Mouse (Mus musculus) testis, postnatal 10 days (tissue): ENCODE measurements around the gene Ddx17.

Experiments
- DNase-seq: peaks from one replicate; pipeline ENCODE4 v3.0.0; 2021; ENCODE audit warnings: low spot score

Gene Ddx17

DNA sequence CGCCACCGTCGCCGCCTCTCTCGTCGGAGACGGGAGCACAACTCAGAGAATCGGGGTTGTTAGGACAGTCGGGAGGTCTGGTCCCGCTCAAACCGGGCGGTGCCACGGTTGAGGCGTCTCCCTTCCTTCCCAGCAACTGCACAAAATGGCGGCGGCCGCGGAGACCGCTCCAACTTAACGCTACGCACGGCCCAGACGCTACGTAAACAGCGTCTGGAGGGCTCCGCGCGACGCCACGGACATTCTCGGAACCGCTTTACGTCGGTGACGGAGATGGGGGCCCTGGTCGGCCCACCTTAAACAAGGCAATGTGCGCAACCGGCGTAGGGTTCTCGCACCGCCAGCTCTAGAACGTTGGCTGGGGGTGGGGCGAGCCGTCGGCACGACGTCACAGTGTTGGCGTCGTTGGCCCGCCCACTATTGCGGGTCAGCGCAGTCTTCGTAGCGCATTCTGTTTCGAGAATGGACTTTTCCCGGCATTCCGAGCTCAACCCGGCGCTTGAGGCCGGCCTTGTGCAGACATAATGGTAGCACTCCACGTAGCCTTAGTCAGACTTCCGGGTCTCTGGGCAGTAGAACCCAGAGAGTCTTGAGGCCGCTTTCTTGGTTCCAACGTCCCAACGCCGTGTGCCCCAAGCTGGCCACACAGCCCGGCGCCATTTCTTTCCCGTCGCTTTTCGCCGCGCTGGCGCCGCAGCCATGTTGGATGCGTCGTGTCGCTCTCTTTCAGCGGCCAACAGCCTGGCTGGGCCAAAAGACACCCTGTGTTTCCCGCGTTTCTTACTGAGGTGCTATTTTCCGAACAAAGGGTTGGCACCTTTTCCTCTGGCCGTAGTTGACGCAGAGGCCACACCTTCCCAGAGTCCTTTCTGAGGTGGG, at the start of gene Ddx17:
TSS of gene Ddx17 (minus strand) at position 332 of the 879 bp plus-strand sequence.
- DNase-seq: peak; percentile 99

DNA sequence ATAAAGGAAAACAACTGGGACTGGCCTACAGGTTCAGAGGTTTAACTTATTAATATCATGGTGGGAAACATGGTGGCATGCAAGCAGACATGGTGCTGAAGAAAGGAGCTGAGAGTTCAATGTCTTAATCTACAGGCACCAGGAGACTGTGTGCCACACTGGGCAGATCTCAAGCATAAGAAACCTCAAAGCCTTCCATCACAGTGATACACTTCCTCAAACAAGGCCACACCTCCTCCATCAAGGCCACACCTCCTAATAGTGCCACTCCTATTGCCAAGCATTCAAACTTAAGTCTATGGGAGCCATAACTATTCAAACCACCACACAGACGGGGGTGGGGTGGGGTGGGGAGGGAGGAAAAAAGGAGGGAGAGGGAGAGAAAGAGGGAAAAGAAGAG, 35.0 kb upstream of the Ddx17 start:
- no peak for DNase-seq

DNA sequence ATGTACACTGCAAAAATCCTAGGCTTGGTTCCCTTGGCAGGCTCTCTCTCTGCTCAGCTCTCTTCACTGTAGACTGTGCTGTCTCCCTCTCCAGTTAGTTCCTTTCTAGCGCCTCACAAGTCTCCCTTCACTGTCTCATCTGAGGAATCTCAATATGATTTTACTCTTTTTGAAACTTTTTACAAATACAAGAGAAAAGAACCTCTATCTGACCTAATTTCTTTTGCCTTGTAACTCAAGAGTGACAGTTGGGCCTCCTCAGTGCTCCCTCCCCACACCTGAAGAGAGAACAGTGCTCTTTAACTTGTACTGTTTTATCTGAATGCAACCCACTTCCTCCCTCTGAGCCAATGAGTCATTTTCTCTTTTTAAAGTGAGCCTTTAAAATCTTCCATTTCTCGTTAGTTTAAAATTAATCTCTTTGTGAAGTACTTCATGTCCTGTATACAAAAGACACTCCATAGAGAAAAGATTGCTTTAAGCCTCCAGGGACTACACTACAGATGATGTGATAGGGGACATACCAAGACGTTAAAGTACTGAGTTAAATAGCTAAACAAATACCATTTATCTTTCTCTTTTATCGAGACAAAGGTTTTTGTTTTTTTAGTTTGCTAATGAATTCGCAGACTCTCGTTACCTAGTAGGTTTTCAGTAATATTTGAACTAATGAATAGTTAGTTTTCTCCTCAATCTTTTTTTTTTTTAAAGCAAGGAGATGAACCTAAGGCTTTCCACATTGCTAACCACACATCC, 31.3 kb upstream of the Ddx17 start:
- DNase-seq: no peak

DNA sequence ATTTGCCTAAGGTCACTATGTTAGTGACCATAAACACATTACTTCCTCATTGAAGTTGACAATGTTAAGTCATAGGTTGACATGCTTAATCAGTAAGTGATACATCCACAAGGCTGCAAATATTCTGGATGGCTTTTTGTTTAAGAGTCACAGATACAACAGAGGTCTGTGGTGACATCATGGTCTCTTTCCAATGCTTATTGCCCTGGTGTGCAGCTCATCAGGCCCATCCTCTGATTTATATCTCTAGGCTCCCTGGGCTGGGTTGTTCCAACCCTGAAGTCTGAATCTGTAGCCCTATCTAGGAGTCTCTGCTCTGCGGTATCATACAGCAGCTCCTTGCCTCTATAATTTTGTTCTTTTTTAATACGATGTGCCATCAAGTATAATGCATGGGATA, 30.4 kb upstream of the Ddx17 start:
- DNase-seq: no peak

DNA sequence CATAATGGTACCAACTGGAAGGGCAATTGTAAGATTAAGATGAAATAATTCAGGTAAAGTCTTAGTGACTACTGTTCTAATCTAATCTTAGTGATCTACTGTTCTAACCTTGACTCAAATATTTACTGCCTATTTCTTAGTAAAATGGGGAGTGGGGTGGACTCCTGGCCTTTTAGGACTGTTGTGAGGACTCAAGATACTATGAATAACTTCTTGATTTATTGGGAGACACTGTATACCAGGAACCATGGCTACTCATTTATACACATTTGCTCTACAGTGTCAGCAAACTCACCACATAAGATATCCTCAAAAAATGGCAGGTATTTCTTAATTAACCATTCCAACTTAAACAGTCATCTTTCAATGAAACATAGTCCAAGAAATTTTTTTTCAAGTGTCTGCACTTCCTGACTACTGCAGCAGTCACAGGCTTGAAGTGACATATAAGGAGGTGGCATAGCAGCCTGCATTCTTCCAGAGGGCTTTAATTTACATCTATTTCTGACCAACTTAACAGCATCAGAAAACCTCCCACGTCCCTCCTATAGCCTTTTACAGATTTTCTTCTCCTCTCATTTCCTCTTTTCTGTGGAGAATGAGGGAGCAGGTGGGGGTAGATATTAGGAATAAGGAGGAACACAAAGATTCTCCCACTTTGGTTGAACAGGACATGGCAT, 29.1 kb upstream of the Ddx17 start:
- no peak for DNase-seq

DNA sequence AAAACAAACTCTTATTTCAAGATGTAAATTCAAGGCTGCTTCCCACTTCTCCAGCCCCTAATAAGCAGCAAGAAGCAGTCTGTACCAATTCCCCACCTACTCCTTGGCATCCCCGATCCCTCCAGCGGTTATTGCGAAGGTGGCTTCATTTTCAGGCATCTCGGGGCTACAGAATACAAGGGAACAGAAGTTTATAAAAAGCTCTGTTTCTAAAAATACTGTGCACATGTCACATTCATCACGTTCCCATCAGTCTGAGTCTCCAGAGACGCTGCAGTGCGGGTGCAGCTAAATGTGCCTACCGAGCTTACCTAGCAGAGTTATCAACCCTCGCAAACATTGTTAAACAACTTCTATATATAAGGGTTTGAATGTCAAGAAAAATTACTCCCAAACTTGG, 15.9 kb upstream of the Ddx17 start:
- peak; percentile 17 for DNase-seq

DNA sequence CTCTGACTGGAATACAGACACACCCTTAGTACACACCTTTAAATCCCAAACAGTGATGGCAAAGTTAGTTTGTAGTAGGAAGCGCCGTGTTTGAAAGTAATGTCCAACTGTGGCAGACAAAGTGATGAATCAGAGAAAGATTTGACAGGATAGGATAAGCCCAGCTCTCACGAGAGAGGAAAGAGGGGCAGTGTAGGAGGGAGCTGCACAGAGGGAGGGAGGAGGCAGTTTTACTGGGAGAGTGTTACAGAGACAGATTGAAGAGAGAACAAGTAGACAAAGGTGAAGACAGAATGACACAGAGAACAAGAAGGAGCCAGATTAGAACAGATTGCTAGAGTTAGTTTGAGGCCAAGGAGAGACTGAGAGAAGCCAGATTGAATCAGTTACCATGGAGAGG, 13.1 kb upstream of the Ddx17 start:
- no peak for DNase-seq

DNA sequence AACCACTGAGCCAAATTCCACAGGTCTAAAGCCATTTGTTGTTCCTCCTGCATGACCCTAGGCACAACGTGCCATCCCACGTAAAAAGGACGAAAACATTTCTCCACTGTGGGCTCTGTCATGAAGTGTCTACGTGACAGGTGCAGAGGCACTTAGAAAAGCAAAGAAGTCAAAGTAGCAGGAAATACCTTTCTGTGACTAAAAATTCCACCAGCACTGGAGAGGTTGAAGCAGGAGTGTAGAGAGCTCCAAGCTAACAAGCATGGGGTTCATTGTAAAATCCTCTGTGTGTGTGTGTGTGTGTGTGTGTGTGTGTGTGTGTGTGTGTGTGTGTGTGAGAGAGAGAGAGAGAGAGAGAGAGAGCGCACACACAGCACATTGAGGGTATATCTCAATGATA, 6.0 kb upstream of the Ddx17 start:
- DNase-seq: no peak

DNA sequence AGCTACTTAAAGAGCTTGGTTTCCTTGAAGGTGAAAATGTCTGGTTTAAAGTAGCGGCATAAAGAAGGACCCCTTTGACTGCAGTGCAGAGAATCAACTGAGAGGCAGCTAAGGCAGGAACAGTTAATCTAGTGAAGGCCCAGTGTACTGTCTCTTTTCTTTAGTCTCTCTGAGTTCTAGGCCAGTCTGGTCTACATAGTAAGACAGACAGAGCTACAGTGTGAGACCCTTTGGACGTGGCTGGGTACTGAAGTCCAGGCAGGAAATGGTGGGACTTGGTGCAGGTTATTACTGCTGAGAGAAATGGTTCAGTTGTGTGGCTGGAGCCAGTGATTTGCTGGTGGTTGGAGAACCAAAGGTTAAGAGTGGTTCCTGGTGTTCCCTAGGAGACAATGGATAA, 1.7 kb upstream of the Ddx17 start:
- no peak for DNase-seq

DNA sequence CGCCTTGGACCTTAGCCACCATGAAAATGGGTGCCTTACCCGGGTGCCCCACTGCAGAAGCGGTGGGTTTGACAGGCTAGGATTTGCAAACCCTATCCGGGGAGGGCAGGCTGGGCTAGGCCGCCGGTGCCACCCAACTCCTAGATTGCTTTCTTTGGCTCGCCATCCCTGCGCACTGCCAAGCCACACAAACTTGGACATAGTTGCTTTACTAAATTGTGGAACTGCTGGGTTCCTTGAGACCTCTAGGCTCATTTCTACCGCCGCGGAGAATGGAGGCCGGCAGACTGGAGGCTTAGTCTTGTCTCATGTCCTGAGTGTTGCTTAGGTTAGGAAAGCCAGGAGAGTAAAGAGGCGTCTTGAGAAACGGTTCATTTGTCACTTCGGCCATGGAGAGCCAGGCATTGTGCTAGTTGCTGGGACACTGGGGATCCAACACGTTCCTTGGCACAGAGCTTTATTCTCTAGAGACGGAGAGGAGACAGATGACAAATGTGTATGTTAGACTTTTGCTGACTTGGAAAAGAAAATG, 814 bp upstream of the Ddx17 start:
- no peak for DNase-seq

DNA sequence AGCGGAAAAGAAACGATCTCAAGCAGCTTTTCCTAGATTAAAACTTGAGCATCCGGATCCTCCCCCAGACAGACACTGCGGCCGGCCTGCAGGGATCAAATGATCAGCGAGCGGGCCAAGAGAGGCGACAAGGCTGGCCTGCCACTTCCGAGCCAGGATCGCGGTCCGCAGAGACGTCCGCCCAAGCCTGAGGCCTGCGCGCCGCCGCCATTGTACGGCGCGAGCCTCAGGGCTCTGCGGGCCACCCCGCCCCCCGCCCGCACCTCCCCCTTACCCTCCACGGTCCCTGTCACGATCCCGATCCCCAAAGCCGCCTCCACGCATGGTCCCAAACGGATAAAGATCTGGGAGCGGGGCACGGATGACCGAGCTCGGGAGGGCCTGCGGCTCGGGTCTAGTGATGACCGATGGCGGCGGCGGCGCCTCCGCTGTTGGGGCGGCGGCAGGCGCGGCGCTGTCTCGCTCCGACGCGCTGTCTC, 581 bp downstream of the Ddx17 start:
- DNase-seq: peak; percentile 83

DNA sequence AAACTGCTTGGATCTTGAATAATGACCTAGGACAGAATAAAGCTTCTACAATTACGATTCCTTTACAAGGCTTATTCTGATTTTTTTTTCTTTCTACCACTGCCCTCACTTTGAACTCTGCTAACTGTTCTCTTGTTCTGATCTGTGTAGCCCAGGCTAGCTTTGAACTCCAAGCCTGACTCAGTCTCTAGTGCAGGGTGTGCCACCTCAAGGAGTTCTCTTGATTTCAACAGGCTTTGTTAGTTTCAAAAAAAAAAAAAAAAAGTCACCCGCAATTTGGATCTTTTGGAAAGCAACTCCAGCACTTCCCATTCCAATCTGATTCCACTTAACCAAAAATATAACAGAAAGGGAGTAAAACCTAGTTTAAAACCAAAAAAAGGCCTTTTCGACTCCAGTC, 1.0 kb downstream of the Ddx17 start:
- no peak for DNase-seq

DNA sequence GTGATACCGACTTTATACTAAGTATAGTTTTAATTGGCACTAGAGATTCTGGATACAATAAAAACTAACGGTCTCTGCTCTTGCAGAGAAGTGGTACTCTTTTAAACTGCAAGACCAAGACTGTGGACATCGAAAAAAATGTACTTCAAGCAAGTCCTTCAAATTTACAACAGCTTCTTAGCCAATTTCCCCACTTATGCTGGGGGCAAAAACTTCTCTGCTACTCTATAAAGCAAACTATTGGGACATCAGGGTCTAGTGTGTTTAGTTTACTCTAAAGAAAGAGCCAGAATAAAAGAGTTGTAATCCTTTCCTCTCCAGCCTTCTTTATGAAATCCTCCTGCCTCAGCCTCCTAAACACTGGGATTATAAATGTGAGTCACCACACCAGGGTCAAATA, 2.6 kb downstream of the Ddx17 start:
- no peak for DNase-seq

DNA sequence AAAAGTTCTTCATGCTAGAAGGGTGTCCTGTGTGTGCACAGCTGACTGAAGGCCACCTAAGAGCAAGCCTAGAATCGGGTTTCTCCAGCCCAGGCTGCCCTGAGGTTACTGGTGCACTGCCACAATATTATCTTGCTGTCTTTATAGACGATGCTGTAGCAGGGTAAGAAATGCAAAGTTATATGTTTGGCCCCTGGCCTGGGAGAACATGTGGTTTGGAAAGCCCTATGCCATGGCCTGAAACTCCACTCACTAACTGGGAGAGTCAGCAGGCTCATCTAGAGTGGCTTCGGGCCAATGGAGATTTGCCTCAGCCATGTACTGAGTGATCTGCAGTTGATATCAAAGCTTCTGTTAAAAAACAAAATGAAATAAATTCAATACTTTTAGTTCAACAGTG, 12.7 kb downstream of the Ddx17 start:
- DNase-seq: no peak

DNA sequence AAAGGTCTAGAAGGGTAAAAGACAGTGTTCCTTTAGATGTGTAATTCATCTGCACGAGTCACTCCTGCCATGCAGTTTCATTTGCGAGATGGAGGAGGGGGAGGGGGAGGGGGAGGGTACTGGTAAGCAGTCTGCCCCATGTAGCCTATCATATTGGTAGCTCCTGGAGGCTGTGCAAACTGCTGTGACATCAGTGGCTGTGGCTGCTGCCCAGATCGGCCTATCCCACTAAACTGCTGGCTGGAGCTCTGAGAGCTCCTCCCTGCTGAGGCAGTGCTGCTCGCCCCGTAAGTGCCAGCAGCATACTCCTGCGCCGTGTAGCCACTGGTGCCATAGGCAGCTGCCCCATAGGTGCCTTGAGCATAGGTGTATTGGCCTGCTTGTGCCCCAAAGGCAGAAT, 16.6 kb downstream of the Ddx17 start:
- no peak for DNase-seq

DNA sequence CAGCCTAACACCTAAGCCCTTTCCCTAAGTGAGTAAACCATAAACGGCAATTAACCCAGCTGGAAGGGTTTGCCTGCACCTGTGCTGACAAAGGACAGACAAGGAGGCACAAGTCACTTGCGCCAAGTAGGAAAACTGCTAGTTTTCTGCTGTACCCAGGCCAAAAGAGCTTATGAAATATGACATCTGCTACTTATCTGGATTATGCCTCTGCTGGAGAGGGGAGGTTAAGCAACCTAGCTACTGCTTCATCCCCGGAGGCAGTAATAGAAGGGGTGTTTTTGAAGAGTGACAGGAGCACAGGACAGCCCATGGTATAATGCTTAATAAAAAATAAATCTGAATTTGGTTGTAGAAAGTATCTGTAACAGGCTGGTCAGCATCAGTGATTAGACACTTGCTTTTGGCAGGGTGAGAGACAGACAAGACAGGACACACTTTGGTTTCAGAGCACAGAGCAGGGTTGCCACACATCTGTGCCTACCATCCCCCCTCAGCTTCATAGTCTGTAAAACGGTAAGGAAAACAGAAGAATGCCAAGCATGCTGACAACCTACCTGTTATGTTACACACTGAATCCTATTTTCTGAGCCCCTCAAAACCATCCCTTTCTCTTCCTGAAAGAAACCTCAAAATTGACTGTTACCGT, 18.4 kb downstream of the Ddx17 start:
- DNase-seq: no peak

DNA sequence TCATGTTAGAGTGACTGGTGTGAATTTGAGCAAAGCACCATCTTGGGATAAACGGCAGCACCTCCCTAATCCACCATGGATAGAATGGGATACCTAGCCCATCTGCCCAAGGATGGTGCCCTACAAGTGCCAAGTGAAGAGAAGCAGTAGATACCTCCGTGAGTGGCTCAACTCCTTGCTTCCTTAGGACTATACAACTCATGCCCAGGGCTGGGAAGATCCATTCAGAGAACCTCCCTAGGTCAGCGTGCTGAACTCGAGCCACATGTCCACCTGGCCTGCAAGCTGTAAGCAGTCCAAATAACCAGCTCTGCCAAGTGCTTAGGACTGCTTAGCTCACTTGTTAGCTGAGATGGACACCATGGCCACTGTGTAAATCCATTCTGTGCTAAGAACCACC, 19.3 kb downstream of the Ddx17 start:
- DNase-seq: no peak

DNA sequence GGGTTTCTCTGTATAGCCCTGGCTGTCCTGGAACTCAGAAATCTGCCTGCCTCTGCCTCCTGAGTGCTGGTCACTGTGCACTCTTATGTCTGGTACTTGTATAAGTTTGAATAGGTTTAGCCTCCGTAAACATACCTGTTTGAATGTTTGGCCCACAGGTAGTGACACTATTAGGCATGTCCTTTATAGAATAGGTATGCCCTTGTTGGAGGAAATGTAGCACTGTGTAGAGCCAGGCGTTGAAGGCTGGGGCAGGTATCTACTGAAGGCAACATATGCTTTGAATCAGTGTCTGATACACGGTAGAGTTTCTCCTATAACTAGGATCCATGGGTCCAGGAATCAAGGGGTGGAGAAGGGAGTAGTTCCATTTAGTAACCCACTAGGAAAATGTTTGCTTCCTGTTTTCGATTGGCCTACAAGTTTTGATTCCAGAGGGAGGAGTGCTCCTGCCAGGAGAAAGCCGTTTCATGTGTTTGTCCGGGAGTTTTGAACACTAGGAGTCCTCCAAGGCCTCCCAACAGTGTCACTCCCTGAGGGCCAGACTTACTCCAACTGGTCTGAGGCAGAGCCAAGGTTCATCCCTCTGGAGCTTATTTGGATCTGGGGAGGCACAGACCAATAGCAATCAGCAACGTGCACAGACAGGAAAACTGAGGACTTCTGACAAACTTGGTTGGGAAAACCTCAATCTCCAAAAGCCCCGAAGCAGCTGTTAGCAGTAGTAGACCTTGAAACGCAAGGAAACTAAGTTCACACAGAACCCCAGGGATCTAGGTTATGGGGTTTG, 20.4 kb downstream of the Ddx17 start:
- DNase-seq: peak; percentile 36

DNA sequence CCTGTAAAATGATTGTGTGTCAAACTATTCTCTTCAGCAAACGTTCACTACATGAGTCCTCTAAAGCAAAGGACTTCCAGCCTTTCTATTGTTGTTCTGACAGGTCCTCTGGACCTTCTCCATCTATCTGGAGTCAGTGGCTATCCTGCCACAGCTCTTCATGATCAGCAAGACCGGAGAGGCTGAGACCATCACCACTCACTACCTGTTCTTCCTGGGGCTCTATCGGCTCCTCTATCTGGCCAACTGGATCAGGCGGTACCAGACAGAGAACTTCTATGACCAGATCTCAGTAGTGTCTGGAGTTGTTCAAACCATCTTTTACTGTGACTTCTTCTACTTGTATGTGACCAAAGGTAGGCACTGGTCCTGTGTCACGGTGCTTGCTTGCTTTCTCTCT, 21.0 kb downstream of the Ddx17 start:
- peak; percentile 36 for DNase-seq

DNA sequence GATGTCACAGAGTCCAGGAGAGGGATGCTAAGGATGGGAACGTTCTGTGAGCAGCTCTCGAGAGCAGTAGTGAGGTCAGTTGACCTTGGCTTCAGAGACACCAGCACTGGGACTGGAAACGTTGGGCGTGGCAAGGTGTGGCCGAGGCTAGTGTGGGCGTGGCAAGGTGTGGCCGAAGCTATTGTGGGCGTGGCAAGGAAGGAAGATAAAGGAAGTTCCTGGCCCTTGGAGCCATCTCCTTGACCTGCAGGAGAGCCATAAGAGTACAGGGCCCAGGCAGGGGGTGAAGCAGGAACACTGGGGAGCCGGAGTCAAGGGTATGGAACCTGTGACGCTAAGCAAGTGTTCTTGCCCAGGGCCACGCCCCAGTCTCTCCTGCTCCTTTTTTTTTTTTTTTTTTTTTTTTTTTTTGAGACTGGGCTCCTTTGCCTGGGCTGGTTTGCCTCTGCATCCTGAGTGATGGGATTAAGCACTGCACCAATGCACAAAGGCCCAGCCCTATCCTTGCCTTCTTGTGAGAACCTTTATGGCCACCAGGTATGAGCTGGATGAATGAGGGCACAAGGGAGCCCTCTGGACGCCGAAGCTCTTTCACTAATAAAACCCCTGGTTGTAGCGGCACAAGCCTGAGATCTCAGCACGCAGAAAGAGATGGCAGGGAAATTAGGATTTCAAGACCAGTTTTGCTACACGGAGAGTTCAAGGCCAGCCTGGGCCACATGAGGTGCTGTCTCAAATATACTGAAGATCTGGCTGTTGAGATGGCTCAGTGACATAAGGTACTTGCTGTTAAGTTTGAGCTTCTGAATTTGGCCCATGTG, 26.9 kb downstream of the Ddx17 start:
- no peak for DNase-seq
